Mouse (Mus musculus) retina, postnatal 7 days (tissue): ENCODE results near the gene Gpr107.

Experiments used
- DNase-seq: peaks from one replicate; pipeline ENCODE4 v3.0.0-alpha.2; 2012; ENCODE audit warnings: low read depth, low spot score

Gene Gpr107

GRCm38 (mm10) chr2:31246251-31246971, 94.3 kb downstream of the Gpr107 start:
- no peak for DNase-seq

DNA sequence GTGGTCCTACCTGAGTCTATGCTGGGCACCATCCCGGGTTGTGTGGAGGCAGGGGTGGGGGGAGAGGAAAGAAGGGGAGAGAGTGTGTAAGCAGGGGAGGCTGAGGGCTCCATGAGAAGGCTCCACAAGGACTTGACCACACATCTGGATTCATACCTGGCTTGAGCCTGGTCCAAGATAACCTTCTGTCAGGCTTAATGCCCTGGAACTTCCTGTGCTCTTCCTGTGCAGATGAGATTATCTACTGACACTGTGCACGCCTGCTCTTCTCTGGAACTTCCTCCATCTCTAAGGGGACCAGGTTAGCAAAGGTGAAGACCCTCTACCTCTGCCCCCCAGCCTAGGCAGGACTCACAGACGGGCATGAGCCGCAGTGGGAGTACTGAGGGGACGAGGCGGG, 96.7 kb downstream of the Gpr107 start:
- DNase-seq = no peak

DNA sequence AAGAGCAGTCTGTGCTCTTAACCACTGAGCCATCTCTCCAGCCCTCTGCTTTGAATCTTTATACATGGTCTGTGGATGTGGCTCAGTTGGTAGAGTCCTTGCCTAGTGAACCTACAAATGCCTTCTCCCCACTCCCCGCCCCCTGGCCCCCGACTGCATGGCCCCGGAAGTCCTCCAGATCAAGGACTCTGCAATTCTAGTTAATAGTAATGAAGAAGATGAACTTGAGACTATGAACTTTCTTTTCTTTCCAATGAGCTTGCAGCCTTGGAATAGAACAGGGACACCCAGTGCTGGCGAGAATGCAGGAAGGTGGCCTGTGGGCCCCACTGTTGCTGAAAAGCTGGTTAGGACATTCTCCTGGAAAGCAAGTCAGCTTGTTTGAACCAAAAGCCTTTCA, 100.1 kb downstream of the Gpr107 start:
- DNase-seq = no peak

GRCm38 (mm10) chr2:31253463-31253862, 101.3 kb downstream of the Gpr107 start:
- no peak for DNase-seq

DNA sequence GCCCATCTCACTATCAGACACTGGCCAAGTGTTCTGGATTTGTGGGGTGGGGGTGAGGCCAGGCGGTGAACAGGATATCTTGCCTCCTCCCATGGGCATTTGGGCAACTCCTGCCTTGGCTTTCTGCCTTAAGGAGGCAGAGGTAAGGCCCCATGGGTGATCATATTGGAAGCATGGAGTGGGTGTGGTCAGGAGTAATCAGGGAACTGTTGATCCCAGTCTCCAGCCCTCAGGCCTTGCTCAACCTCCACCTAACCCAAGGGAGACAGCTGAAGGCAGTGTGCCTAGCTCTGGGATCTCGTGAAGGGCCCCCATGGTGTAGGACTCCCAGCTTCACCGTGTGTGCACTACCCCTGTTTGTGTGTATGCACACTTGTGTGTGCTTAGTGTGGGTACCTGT, 102.7 kb downstream of the Gpr107 start:
- no peak for DNase-seq

DNA sequence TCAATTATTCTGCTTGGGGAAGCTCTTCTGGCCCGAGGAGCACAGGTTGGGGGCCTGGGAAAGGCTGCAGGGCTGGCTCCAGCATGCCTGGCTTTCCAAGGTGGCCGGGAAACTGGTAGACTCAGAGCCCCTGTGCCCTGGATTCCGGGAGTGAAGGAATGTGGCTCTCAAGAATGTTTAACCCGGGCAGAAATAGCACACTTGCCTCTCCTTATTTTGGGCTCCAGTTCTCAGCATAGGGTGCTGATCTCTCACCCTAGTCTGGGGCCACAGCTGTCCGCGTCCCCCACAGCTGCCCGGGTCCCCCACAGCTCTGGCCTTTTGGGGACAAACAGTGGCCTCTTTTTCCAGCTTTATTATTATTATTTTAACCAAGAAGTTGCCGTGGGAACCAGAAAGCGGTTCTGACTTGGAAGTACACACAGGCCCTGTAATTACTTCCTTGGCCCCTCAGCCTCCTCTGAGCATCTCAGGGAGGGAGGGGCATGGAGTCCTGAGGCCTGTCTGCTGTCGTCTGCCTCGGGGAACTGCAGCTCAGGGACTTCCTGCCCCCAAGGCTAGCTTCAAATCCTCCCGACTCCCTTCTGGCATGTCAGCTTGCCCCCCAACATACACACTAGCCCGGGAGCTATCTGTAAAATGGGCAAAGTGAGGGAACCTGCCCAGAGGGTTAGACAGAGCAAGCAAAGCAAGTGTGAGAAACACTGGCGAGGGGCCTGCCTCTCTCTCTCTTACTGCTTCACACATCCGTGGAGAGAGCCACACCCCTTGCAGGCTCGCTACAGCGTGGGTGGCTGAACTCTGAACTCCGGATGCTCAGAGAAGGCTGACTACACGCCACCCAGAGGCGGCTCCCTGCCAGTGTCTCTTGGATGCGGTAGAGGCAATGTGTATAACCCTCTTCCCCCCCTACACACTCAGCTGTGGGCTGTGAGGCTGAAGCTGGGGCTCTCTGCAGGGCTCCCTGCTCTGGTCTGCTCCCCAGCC, 104.1 kb downstream of the Gpr107 start:
- DNase-seq = no peak

DNA sequence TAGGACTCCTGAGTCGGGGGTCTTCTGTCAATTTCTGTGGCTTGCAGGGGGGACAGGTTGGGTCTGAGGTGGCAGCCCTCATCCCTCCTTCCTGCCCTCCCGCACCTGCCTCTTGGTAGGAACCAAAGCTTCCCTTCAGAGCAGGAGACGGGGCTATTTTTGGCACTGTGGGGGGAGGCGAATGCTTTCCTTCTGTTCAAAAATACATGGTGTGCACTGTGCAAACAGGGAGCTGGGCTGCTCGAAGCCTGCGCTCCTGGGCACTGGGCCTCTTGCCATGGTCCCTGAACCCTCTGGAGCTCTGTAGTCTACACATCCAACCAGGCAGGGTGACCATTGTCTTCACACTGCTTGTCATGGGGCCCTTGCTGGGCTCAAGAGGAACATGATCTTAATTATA, 105.0 kb downstream of the Gpr107 start:
- DNase-seq = no peak

DNA sequence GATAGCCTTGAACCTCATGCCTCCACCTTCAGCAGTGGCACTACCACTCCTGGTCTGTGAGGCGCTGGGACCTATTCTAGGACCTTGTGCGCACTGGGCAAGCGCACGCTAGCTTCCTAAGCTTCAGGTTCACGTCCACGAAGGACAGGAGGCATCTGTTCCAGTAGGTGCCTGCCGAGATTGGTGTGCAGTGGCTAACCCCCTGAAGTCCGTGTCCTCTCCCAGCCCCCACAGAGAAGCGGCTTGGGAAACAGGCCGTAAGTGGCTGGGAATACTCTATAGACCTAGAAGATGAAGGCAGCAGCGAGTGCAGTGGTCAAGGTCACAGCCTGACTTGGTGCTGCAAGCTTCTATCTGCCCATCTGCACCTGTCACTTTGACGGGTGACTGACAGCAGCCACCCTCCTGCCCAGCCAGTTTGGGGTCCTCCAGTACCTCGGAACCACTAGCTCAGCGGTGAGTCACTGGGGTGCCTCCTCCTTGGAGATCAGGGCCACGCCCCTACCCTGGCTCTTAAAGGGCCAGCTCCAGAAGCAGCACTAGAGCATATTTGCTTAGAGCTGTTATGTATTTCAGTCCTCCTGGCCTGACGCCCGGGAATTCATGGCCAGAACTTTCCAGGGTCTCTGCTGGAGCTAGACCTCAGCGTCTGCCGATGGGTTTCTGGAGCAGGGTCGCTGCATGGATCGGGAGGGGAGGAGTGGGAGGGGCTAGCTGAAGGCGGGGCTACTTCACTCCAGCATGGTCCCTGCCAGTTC, 106.7 kb downstream of the Gpr107 start:
- no peak for DNase-seq

DNA sequence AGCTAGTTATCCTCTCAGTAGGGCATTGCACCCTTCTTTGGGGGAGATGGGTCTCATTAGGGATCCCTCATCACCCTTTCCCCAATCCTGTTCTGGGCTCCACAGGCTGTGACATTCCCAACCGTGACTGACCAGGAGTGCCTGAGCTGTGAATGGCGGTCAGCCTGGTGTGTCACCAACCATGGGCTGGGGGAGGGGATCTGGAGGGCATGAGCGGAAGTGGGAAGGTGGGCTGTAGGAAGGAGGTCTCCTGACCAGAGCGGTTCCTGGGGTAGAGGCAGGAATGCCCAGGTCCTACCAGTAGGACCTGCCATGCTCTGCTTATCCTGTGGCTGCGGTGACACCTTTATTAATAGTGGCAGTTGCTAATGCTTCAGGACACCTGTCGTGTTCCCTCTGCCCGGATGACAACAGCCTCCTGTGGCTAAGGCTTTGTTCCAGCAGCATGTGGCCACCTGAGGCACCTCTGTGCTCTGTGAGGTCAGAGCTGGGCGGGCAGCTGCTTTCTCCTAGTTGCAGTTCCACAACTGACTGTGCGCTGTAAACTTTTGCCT, 107.3 kb downstream of the Gpr107 start:
- no peak for DNase-seq

DNA sequence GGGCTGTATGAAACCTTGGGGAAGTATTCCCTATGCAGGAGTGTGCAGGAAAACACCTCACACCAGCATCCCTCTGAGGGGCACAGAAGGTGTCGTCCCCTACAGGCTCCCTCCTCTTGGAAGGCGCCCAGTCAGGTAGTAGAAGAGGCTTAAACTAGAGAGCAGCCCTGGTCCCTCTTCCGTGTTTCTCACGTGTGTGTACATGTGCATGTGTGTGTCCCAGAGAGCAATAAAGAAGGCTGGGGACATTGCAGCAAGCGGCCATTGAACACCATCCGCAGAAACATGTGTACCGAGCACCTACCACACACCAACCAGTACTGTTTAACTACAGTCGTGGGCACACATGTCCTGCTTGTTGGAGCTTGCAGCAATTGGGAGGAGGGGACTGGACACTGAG, 108.4 kb downstream of the Gpr107 start:
- no peak for DNase-seq

DNA sequence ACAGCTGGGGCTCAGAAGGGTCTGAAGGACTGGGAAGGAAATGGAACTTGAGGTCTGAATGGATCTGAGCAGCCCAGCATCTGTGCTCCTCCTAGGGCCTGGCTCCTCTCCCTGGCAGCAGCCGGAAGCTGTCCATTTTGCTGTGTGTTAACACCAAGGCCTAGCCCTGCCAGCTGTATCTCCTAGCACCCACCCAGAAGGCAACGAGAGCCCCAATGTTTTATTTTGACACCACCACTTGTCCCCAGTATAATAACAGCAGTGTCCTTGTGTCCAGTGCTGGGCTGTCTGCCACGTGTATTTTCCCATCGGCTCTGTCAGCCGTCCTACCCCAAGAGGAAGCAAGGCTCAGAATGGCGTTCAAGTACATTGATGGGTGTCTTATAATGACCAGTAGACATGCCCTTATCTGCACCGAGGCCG, 110.9 kb downstream of the Gpr107 start:
- no peak for DNase-seq

GRCm38 (mm10) chr2:31263746-31264378, 111.7 kb downstream of the Gpr107 start:
- DNase-seq = no peak

DNA sequence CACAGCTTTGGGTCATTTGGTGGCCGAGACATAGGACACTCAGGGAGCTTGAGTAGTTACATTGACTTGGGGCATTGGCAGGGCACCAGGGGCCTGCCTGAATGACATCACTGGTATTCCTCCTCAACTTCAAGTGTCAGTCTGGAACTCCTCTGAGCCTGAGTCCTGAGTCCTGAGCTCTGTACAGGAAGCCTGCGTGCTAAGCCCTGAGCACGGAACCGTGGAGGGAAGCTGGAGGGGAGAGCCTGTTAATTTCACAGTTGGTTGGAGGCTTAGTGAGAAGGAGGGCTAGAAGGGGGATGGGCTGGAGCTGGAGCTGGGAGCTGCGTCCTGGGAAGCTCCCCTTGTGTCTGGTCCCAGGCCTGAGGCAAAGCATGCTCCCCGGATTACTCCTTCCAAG, 115.3 kb downstream of the Gpr107 start:
- DNase-seq = peak; percentile 41
